Mouse (Mus musculus) brain, adult 2 months (tissue): ENCODE measurements around the gene Cntnap2.

Source experiments
- DNase-seq: peaks from one replicate; pipeline ENCODE4 v3.0.0; 2011; ENCODE audit warnings: low read depth, low spot score

The Cntnap2 gene

DNA sequence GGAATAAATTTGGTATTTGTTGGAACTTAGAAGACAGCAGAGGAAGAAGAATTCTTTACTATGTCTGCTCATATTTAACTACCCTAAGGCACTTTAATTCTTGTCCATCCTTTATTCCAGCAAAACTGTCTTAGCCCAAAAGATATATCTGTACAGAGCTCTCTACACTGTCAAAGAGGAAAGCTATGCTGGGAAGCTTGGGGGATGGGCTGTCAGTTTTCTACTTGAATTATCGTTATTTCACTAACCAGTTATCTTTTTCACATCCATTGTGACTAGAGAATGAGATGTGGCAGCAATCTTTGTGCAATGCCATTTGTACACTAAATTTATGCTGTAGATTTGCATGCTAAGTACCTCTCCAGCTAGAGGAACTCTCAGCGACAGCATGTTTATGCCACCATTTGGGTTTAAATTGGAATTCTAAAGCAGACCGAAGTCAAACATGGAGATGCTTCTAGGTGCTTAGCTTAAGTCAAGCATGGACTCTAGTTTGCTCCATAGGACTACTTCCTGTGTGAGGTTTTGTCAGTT lies 268.9 kb downstream of the Cntnap2 start:
- DNase-seq, result no peak

DNA sequence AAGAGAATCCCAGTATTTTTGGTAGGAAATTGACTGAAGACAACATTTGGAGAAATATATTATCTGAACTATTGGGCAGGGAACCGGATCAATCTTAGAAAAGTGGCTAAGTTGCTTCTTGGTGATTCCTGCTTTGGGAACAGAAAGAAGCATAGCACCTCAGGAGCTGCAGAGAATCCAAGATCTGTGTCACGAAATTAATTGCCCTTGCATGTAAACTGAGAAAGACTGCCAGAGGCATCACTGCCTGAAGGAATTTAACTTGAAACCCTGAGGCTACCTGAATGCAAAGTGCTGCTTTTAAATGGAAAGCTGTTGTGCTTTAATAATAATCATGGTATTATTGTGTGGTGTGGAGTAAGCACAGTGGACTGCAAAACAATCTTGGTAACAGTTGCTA lies 286.2 kb downstream of the Cntnap2 start:
- peak; percentile 13 for DNase-seq

DNA sequence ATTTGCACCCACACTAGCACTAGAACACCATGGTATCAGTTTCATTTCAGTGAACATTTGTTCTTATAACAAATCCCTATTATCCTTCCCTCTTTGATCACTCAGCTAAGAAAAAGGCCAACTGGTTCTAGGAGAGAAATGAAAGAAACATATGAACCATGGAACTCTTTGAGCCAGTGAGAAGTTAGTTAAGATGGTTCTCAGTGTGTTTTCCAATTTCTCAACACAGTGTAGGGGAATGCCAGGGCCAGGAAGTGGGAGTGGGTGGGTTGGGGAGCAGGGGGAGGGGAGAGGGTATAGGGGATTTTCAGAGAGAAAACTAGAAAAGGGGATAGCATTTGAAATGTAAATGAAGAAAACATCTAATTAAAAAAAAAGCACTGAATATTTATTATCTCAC lies 286.8 kb downstream of the Cntnap2 start:
- no peak for DNase-seq

DNA sequence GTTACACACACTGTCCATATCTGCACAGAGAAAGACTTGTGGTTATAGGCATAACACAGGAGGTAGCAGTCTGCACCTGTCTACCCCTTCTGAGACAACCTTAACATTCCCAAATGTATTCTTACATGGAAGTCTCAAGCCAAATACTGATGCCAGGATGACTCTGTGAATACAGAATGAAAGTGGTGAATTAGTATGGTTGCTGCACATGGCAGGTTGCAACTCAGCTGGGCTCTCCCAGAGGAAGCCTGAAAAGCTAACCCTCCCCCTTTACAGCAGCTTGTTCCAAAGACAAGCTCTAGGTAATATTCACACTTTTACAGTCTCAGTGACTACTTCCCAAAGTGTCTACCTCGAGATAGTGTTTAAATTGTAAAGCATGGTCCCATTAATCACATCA lies 307.3 kb downstream of the Cntnap2 start:
- DNase-seq, result peak; percentile 72

DNA sequence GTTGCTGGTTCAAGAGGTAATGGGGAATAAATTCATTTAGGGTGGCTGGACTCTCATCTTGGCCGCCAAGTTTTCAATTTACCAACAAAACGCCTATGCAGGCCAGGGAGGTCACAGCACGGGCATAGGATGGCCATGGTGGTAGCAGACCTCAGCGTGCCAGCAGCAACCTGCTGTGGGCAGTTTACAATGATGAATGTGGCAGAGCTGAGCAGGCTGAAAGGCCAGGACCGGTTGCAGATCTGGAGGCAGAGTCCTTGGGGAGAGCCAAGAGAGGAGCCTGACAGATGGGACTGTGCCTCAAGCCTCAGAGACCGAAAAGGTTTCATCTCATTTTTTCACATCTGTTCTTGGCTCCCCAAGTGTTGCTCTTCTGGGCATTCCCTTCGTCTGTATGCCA lies 322.0 kb downstream of the Cntnap2 start:
- peak; percentile 84 for DNase-seq

DNA sequence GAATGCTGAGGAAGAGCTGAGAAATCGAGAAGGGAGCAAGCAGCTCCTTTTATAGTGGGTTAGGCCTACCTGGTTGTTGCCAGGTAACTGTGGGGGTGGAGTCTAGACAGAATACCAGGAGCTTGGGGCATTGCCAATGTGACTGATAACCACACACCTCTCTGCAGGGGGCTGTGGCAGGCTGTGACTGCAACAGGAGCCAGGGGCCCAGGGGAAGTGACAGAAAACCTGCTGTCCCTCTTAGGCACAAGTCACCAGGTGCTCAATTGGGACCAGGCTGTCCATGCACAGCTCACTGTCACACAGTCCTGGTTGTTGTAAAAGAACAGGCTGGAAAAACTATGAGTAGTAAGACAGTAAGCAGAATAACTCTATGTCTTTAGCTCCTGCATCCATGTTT lies 329.9 kb downstream of the Cntnap2 start:
- peak; percentile 51 for DNase-seq

DNA sequence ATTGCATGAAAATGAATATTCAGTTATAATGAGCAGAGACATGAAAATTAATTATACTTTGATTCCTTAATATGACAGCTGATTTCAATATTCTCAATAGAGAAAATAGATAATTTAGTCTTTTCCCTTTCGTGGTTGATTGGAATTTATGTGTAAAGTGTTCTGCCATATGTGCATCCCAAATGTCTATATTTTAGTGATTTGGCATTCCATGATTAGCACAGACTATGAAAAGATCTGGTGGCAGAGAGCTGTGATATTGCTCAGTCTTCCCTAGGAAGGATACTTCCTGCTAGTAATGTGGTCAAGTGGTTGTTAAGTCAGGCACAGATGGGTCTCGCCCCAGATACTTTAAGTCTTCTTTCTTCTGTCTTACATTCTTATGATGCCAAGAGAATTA lies 354.5 kb downstream of the Cntnap2 start:
- DNase-seq, result peak; percentile 13

DNA sequence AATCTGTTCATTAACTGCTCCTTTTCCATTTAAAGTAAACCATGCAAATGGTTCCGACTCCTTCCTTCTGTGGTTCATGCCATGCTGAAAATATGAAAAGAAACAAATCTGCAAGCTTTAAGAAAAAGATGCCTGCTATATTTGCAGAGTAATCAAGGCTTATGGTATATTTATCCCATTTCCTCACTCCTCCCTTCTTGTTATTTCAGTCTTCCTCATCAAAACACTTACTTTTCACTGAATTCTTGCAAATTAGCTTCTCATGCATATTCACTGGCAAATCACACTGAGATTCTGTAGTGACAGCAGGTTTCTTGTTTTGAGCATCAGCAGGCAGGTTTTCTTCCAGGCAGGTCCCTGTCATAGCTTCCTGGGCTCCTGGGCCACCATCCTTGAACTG lies 396.3 kb downstream of the Cntnap2 start:
- DNase-seq, result peak; percentile 45

DNA sequence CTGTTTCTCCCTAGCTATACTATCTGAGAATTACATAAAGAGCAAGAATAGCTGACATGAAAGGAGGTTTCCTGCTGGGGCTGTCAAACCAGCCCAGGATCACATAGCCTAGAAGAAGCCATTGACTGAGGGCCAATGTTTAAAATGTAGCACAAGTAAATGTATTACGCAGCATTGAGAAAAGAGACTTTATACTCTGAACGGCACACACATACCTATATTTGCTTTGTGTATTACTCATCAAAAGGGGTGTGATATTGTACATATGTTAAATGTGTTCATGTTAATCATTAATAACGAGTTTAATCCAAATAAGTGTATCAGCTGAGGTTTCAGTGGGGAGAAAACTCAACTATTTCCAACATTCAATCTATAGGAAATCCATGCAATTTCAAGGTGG lies 459.1 kb downstream of the Cntnap2 start:
- DNase-seq, result peak; percentile 35

DNA sequence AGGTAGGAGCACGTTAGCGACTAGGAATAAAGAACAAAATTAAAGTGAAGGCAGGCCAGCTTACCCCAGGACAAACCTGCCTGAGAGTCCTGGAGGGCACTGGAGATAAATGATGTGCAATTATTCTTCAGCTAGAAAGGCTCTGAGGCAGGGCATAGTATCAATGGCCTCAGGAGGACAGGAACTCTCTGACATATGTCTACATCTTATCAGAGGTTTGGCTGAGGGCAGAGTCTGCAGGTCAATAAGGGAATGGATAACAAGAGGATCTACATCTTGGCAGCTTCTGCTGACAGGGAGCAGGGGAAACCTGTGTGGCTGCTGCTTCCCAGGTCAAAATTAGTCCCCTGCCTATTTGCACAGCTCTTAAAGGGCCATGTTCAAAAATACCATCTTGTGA lies 477.8 kb downstream of the Cntnap2 start:
- peak; percentile 12 for DNase-seq

DNA sequence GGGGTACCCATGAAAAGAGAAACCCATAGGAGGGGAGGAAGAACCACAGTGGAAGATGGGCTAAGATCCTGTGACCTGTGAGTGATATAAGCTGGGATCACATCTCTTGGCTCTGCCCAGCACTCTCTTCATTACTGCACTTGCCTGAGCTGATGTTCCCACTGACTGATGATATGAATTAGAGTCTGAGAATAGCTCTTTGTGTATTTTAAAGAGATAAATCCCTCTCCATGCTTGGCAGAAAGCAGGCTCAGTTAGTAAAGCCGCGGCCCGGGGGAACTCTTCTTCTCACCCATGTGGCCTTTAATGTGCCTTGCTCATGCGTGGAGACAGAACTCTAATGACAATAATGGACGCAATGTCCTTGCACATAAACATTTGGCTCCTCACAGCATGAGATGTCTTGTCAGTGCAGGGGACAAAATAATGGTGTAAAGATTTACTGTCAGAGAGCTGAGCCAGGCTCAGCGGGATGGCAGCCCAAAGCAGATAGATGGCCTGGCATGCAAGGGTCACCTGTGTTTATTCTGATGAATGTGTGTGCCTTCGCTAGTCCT lies 485.2 kb downstream of the Cntnap2 start:
- peak; percentile 45 for DNase-seq

DNA sequence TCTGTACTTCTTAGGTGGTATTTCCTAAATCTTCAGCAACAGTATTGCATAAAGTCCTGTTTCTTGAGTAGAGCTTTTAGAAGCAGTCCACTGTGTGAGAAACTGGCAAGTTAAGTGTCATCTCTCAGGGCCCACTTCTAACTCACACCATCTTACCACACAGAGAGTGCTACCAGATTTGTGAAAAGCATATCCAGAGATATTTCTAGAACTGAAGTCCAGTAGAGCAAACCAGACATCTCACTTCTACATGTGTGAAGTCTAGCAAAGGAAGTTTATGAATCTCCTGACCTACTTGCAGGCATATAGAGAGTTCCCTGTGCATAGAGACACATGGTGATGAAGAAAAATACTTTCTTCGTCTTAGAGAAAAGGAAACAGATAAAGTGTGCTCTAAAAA lies 500.6 kb downstream of the Cntnap2 start:
- peak; percentile 44 for DNase-seq

DNA sequence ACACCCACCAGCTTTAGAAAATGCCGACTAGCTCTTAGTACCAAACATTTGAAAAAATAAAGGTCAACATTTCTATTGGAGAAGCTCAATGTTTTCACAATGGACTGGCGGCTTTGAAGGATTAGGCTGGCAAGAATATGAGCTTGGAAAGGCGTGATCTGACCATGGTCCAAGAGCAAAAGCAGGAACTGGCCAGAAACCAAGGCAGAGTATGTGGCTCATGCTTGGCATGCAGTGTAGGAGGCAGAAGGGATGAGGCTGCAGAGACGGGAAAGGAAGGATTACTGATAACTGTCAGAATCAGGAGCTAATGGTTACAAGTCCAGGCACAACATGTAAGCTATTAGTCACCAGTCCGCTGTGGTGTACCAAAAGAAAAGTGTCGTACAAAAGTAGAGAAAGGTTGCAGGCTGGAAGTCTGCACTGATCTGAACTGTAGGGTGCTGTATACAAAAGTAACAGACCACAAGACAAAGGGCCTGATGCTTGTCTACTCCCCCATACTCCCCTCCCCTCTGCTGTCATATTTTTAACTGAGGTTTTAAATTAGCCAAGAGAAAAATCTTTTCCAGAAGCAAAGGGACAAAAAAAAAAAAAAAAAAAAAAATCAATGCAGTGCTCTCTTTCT lies 525.4 kb downstream of the Cntnap2 start:
- DNase-seq, result peak; percentile 95

DNA sequence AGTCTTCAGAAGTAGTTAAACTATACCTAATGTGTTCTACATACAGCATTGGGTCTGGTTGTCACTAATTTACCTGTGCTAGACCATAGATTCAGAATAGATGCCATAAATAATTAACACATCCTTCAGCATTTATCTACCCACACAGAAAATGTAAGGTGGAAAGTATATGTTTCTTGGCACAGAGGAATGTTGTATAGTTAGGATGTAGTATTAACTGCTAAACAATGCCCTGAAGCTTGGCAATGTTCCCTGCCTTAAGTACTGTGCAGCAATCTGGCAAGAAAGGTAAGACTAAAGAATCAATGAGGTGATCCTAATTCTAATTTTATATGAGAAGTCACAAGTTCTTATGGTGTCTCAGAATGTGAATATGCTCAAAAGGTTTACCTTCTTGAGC lies 529.9 kb downstream of the Cntnap2 start:
- DNase-seq, result no peak

DNA sequence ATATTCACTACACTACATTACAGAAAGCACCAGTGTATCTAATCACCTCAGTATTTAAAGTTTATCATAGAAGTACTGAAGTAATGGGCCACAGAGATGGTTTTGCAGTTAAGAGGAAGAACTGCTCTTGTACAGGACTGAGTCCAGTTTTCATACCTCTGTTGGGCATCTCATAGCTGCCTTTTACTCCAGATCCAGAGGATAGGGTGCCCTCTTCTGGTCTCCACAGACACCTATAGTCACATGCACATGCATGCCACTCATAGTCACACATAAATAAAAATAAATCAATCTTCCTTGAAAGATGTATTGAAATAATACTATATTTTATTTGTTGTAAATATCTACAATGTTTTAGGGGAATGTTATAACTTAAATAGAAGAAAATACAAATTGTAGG lies 587.9 kb downstream of the Cntnap2 start:
- DNase-seq, result peak; percentile 21

DNA sequence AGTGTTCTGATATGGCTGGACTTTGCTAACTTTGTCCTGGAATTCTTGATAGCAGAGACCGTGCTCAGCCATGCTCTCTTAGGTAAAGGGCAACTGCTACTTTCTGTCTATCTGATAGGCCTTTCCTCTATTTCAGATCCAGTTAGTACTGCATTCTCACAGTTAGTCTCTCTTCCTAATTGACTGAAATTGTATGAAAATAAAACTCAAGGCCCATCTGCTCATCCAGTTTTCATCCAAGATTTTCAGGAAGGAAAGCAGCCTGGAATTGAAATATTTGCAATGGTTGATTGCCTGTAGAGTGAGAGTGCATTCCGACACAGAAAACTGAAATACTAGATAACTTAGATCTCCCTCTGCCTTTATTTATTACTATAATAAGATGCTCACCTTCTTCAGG lies 589.3 kb downstream of the Cntnap2 start:
- DNase-seq, result peak; percentile 43

DNA sequence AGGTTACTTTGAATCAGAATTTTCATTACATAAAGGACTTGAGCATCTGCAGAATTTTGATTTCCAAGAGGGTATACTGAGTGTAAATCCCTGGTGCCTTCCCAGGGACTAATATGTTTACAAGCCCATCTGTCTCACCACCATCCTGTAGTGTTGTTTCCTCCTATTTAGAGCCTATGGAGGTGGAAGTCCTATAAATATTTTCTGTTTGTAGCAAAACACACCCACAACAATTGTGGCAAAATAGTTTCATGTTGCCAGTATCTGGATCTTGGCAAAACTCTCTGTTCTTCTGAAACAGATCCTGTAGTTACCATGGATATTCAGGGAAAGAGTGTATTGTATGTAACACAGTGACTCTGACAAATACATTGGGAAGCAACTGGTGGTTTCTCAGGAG lies 641.1 kb downstream of the Cntnap2 start:
- DNase-seq, result peak; percentile 69

DNA sequence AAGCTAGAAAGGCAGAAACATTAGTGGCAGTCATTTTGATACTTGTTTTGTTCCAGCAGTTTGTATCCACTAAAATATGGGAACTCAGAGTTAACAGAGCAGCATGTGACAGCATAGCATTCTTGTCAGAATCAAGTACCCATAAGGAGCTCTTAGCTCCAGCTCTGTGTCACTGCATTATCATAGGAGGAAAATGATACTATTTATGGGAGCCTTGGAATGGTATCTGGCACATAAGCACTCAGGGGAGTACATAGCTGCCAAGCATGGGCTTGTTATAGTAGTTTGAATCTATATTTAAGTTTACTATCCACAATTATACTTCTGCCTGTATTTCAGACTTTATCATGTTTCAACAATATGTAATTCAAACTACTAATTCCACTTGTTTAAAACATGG lies 732.5 kb downstream of the Cntnap2 start:
- DNase-seq, result peak; percentile 33

DNA sequence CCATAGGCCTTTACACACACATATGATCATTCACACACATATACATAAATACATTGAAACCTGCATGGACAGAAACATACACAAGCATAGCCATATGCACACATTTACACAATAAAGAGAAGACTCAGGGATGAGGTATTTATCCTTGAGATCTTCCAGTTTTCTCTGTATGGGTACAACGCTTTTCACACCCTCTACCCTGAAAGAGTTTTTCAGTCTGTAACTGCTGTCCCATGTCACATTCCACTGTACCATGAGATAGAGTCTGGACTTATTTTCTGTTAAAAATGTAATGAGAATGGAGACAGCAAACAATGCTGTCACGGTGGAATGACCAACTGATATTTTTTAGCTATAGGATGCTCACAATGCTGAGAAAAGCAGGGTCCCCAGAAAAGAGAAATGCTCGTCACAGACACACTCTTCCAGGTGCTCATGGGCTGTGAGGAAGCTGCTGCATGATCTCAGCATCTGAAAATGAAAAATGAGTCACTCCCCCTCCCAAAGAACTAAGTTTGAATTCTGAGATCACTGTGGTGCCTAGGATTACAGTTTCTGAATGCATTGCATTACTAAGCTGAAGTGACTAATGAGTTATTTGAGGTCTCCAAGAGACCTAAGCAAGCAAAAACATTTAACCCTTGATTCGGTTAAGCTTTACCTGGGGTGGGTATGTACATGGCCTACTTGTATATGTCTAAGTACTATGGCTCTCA lies 782.6 kb downstream of the Cntnap2 start:
- peak; percentile 57 for DNase-seq

DNA sequence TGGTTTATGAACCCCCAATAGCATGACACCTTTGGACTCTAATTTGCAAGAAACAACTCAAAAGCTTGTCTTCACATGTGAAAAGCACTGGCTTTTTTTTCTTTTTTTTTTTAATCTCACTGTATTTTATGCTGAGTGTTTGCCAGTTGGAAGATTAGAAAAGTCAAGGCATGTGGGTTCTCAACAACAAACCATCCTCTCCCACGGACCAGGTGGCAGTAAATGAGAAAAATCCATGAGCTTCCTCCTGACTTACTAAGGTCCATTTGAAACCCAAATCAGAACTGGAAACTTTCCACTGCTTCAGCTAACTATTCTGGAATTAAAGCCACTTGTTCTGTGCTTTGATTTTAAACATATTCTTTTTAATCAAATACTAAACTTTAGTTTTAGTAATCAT lies 784.6 kb downstream of the Cntnap2 start:
- DNase-seq, result peak; percentile 75

DNA sequence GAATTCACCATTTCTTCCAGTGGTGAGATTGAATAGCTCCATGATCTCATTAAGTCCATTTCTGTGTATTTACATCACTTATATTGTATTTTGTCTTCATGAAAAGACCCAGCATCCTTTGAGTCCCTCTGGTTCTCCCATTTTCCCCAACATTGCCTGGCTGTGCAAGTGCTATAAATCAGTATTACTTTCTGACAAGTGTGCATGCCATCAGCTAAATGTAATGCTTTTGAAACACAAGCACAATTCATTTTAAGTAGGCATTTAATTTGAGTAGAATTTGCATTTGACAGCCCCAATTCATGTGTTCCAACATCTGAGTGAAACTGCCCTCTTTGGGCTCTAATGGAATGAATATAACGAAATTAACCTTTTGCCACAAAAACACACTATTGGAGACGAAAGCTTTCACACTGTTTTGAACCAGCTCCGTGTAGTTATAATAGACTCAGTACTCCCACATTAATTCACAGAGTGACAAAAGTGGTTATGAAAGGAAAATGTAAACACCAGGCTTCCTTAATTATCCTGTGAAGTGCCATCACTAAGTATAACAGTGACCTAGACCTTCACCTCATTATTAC lies 812.3 kb downstream of the Cntnap2 start:
- DNase-seq, result no peak

DNA sequence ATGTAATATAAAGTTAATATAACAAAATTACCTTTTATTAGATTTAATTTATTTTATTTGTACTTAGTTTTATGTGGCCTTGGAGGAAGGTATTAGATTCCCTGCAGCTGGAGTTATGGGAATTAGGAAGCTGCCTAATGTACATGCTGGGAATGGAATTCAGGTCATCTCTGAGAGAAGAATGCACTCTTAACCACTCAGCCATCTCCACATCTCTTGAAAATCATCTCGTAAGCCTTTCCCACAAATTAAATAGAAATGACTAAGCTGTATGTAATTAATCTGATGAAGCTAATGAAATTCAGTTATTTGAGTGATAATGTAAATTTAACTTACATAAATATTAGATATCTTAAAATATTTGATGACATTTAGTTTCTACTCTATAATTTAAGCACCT lies 826.3 kb downstream of the Cntnap2 start:
- no peak for DNase-seq

DNA sequence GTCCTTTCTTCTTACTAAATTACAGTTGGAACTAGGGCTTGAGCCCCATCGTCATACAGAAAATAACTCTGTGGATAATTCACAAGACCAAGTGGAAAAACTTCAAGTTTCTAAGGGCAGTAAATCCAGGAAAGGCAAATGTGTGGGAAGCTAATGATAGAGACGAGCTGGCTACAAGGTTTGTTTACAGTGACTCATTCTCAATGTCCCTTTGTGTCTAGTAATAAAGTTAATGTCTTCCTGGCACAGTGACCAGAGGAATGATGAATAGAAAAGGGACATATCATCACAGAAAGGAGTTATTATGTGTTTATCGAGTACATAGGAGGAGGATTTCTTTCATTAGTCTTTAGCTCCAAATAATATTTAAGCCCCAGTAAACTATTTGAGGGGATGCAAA lies 828.7 kb downstream of the Cntnap2 start:
- peak; percentile 33 for DNase-seq
